Mouse (Mus musculus): ENCODE results near the gene Lrp10.

Lrp10 gene

DNA sequence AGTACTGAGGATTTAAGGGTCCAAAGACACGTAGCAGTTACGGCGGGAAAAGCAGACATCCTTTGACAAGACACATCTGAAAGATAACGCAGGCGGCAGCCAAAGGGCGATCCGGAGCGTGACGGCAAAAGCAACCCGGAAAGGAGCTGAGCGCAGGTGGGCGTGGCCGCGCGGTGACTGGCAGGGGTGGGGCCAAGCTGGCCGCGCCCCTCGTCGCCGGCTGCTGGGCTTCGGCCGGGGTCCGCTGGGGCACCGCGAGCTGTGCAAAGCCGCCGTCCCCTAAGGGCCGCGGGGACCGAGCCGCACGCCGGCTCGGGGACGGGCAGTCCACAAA is at the start of gene Lrp10:
Lrp10 (plus strand) TSS at position 179 of the 334 bp plus-strand sequence.
- Histone ChIP-seq H3K36me3 (ENCODE audit: control insufficient read depth, insufficient read depth, low read length, poor library complexity, severe bottlenecking) (peaks cover 33% of the 10 kb centered on the region), H3K27me3 (ENCODE audit: control insufficient read depth, insufficient read depth, low read length, poor library complexity, severe bottlenecking) (no peaks in the 10 kb centered on the region)
- peak; percentile 94 for DNase-seq (ENCODE audit: low read depth, low spot score)

- Histone ChIP-seq H3K27me3 (ENCODE audit: control insufficient read depth, insufficient read depth, low read length, poor library complexity, severe bottlenecking) (no peaks in the 10 kb centered on the region), H3K36me3 (ENCODE audit: control insufficient read depth, insufficient read depth, low read length, poor library complexity, severe bottlenecking) (no peaks in the 10 kb centered on the region)
- no peak for DNase-seq (ENCODE audit: low read depth, low spot score)
Measured at GRCm38 (mm10) chr14:54415241-54416020, 48.5 kb upstream of the Lrp10 start.

DNA sequence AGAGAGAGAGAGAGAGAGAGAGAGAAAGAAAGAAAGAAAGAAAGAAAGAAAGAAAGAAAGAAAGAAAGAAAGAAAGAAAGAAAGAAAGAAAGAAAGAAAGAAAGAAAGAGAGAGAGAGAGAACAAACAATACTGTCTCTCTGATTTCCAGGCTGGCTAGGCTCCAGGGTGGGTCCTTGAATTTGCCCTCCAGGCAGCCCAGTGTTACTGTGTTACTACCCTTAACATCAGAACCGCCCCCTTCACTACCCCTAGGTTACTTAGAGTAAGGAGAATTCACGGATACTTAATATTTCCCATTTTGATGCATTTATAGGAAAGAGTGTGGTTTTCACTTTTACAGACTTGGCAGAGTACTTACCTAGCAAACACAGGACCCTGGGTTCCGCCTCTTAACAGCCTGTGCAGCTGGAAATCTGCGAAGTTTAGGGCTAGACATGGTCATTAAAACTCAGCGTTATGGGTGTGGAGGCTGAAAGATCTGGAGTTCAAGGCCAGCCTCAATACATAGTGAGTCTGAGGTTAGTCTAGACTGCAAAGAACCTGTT is 47.6 kb upstream of the Lrp10 start:
- no peaks in the 10 kb centered on the region for H3K36me3 ChIP-seq (ENCODE audit: control insufficient read depth, insufficient read depth, low read length, poor library complexity, severe bottlenecking)
- no peak for DNase-seq (ENCODE audit: low read depth, low spot score)
- no peaks in the 10 kb centered on the region for H3K27me3 ChIP-seq (ENCODE audit: control insufficient read depth, insufficient read depth, low read length, poor library complexity, severe bottlenecking)

- DNase-seq (ENCODE audit: low read depth, low spot score) = peak; percentile 38
- H3K27me3 ChIP-seq (ENCODE audit: control insufficient read depth, insufficient read depth, low read length, poor library complexity, severe bottlenecking) = no peaks in the 10 kb centered on the region
- H3K36me3 ChIP-seq (ENCODE audit: control insufficient read depth, insufficient read depth, low read length, poor library complexity, severe bottlenecking) = no peaks in the 10 kb centered on the region
Measured at GRCm38 (mm10) chr14:54416830-54417229, 47.1 kb upstream of the Lrp10 start.

DNA sequence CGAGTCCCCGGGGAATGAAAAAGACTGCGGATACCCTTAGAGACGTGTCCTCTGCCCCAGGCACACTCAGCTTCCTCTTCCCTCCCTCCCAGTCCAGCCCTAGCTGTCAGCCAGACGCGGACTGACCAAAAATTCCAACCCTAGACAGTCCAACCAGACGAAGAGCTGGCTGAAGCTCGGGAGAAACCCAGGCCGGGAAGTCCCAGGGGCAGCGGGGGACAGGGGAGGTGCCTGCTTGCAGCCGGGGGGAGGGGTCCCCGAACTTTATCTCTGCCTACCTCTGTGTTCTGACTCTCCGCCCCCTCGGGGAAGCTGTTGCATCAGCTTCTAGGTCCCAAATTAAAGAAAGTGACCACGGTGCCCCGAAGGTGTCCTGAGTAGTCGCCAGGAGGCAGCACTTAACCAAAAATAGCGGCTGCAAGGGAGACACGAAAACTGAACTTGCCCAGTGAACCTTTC is 46.3 kb upstream of the Lrp10 start, which contains the start of gene Slc7a7:
Slc7a7 (minus strand) TSS at position 158 of the 459 bp plus-strand sequence.
- Histone ChIP-seq H3K36me3 (ENCODE audit: control insufficient read depth, insufficient read depth, low read length, poor library complexity, severe bottlenecking) (no peaks in the 10 kb centered on the region), H3K27me3 (ENCODE audit: control insufficient read depth, insufficient read depth, low read length, poor library complexity, severe bottlenecking) (no peaks in the 10 kb centered on the region)
- peak; percentile 57 for DNase-seq (ENCODE audit: low read depth, low spot score)

DNA sequence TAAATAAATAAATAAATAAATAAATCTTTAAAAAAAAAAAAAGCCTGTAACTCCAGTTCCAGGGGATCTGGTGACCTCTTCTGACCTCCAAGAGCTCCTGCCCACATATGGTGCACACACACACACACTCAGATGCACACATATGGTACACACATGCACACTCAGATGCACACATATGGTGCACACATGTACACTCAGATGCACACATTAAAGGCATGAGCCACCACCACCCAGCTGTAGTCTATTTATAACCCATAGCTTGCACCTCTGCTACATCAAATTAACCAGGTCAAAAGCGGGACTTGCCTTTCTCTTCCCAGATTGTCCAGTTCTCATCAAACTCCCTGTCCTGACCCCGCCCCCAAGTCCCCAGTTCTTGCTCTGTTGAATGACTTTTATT is 42.9 kb upstream of the Lrp10 start:
- no peaks in the 10 kb centered on the region for H3K36me3 ChIP-seq (ENCODE audit: control insufficient read depth, insufficient read depth, low read length, poor library complexity, severe bottlenecking)
- DNase-seq (ENCODE audit: low read depth, low spot score) = no peak

GRCm38 (mm10) chr14:54423406-54423805 is 40.5 kb upstream of the Lrp10 start:
- no peaks in the 10 kb centered on the region for H3K27me3 ChIP-seq (ENCODE audit: control insufficient read depth, insufficient read depth, low read length, poor library complexity, severe bottlenecking)
- H3K36me3 ChIP-seq (ENCODE audit: control insufficient read depth, insufficient read depth, low read length, poor library complexity, severe bottlenecking) = no peaks in the 10 kb centered on the region
- DNase-seq (ENCODE audit: low read depth, low spot score) = peak; percentile 57

More for the DNA sequence above, 42.9 kb upstream of the Lrp10 start:
- H3K27me3 ChIP-seq (ENCODE audit: control insufficient read depth, insufficient read depth, low read length, poor library complexity, severe bottlenecking) = no peaks in the 10 kb centered on the region

- Histone ChIP-seq H3K36me3 (ENCODE audit: control insufficient read depth, insufficient read depth, low read length, poor library complexity, severe bottlenecking) (no peaks in the 10 kb centered on the region), H3K27me3 (ENCODE audit: control insufficient read depth, insufficient read depth, low read length, poor library complexity, severe bottlenecking) (no peaks in the 10 kb centered on the region)
- no peak for DNase-seq (ENCODE audit: low read depth, low spot score)
Measured at GRCm38 (mm10) chr14:54424634-54425033, 39.3 kb upstream of the Lrp10 start.

DNA sequence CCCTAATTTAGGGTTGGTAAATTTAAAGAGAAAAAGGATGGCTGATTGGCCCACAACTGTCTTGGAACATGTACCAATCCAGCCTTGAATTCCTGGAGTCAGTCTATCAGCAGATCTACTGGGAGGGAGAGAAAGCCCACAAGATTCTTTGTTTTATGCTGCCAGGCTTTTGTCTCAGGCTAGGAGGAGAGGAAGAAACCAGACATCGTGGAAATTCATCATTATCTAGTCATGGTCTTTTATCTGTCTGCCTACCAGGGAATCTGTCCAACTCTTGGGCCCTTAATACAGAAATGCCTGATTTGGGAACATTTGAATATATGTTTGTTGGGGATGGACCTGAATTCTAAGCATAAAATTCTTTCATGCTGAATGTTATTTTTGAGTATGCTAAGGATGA is 38.4 kb upstream of the Lrp10 start:
- no peaks in the 10 kb centered on the region for H3K27me3 ChIP-seq (ENCODE audit: control insufficient read depth, insufficient read depth, low read length, poor library complexity, severe bottlenecking)
- no peaks in the 10 kb centered on the region for H3K36me3 ChIP-seq (ENCODE audit: control insufficient read depth, insufficient read depth, low read length, poor library complexity, severe bottlenecking)
- DNase-seq (ENCODE audit: low read depth, low spot score) = no peak

DNA sequence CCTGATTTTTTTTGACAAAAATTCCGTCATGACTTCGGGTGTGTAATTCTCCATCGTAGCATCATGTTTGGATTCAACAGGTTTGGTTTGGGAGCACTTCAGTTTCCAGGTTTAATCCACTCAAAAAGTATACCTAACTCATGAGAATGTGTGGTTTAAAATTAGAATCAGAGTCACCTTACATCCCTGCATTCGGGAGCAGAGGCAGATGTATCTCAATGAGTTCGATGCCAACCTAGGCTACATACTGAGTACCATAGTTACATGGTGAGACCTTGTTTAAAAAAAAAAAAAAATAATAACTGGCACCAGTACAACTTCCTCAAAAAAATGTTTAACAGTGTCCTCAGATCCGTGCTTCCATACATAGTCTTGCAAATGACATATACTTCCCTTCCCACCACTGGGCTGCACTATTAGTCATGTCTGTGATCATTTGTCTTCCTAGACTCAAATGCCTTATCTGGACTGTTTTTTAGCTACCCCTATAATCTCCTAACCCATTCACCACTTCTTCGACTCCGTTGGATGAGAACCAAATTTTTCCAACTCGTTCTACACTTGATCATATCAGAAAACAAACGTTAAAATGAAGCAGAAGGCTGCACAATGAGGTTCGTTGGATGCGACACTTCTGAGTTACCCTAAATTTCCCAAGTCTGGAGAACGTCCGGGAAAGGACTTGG is 37.8 kb upstream of the Lrp10 start:
- DNase-seq (ENCODE audit: low read depth, low spot score) = peak; percentile 43
- H3K36me3 ChIP-seq (ENCODE audit: control insufficient read depth, insufficient read depth, low read length, poor library complexity, severe bottlenecking) = no peaks in the 10 kb centered on the region
- no peaks in the 10 kb centered on the region for H3K27me3 ChIP-seq (ENCODE audit: control insufficient read depth, insufficient read depth, low read length, poor library complexity, severe bottlenecking)

DNA sequence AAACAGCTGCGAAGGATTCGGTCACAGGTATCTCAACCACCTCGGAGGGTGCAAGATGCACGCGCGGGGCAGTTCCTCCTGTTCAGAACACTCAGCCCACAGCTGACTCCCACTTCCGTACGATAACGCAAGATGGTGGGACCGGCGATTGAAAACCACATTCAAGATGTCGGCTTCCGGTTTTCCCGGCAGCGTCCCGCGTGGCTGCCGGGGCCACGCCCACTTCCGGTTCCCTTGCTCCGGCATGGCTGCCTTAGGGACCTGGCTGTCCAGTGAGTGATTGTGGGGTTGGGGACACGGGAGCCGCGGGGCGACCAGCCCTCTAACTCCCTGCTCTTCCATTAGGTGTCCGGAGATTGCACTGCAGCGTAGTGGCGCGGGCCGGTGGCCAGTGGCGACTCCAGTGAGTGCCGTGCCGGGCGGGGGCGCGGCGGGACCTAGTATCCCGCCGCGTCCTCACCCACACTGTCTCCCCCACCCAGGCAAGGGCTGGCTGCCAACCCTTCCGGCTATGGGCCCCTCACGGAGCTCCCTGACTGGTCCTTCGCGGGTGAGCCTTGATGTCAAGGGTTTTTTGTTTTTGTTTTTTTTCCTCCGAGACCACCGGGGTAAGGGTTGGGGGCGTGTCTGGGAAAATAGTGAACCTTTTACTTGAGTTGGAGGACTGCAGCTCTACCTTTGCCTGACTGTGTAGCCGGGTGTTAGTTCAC is 37.1 kb upstream of the Lrp10 start, which contains the start of gene Mrpl52:
Mrpl52 (plus strand) TSS at position 221 of the 710 bp plus-strand sequence.
- H3K36me3 ChIP-seq (ENCODE audit: control insufficient read depth, insufficient read depth, low read length, poor library complexity, severe bottlenecking) = no peaks in the 10 kb centered on the region
- DNase-seq (ENCODE audit: low read depth, low spot score) = peak; percentile 75
- no peaks in the 10 kb centered on the region for H3K27me3 ChIP-seq (ENCODE audit: control insufficient read depth, insufficient read depth, low read length, poor library complexity, severe bottlenecking)

GRCm38 (mm10) chr14:54427696-54428095 is 36.2 kb upstream of the Lrp10 start:
- no peak for DNase-seq (ENCODE audit: low read depth, low spot score)
- H3K36me3 ChIP-seq (ENCODE audit: control insufficient read depth, insufficient read depth, low read length, poor library complexity, severe bottlenecking) = no peaks in the 10 kb centered on the region
- H3K27me3 ChIP-seq (ENCODE audit: control insufficient read depth, insufficient read depth, low read length, poor library complexity, severe bottlenecking) = no peaks in the 10 kb centered on the region

- H3K36me3 ChIP-seq (ENCODE audit: control insufficient read depth, insufficient read depth, low read length, poor library complexity, severe bottlenecking) = no peaks in the 10 kb centered on the region
- no peaks in the 10 kb centered on the region for H3K27me3 ChIP-seq (ENCODE audit: control insufficient read depth, insufficient read depth, low read length, poor library complexity, severe bottlenecking)
- DNase-seq (ENCODE audit: low read depth, low spot score) = no peak
Measured at GRCm38 (mm10) chr14:54428421-54428820, 35.5 kb upstream of the Lrp10 start.

DNA sequence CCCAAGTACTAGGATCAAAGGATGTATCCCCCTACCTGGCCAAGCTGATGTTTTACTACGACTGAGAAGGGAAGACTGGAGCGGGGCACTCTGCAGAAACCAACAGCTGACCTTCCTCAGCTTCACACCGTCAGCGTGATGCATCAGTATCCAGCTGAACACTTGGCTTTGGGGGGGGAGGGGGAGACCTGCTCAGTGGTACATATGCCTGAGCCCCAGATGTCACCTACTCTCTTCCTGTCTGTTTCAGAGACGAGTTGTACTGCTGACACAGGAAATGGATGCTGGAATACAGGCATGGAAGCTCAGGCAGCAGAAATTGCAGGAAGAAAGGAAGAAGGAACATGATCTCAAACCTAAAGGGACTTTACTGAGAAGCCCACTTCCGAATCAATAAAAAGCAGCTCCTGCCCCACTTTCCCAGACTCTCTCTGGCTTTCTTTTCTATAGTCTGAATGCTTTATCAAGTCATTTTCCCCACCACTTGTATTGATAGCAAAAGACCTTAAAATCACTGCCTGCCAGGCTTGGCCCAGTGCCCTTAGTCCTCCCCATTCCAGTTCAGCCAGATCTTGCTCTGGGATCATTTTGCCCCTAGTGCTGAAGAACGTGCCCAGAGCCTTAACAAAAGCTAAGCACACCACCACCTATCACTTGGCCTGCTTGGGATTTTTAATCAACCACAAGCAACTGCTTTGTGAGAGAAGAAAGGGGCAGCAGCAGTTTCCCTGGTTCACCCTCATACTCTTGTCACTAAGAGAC is 34.4 kb upstream of the Lrp10 start:
- Histone ChIP-seq H3K36me3 (ENCODE audit: control insufficient read depth, insufficient read depth, low read length, poor library complexity, severe bottlenecking) (no peaks in the 10 kb centered on the region), H3K27me3 (ENCODE audit: control insufficient read depth, insufficient read depth, low read length, poor library complexity, severe bottlenecking) (no peaks in the 10 kb centered on the region)
- no peak for DNase-seq (ENCODE audit: low read depth, low spot score)

Data from splenic B cell, adult 2 months (primary cell).